Mouse (Mus musculus): ENCODE measurements around the gene Gper1.

Gene Gper1

GRCm38 (mm10) chr5:139411665-139412314, 11.2 kb upstream of the Gper1 start:
- DNase-seq (ENCODE audit: low read depth), result no peak

- no peak for DNase-seq (ENCODE audit: low read depth)
These were observed 9.4 kb upstream of the Gper1 start for GRCm38 (mm10) chr5:139413545-139413944.

- DNase-seq (ENCODE audit: low read depth), result no peak
These were observed 8.0 kb upstream of the Gper1 start for GRCm38 (mm10) chr5:139415001-139415400.

- no peak for DNase-seq (ENCODE audit: low read depth)
These were observed 6.0 kb upstream of the Gper1 start for GRCm38 (mm10) chr5:139416942-139417341.

GRCm38 (mm10) chr5:139417480-139417879, 5.5 kb upstream of the Gper1 start:
- no peak for DNase-seq (ENCODE audit: low read depth)

GRCm38 (mm10) chr5:139418110-139418509, 4.8 kb upstream of the Gper1 start:
- no peak for DNase-seq (ENCODE audit: low read depth)

GRCm38 (mm10) chr5:139418633-139419032, 4.3 kb upstream of the Gper1 start:
- DNase-seq (ENCODE audit: low read depth), result no peak

- DNase-seq (ENCODE audit: low read depth), result no peak
These were observed 2.2 kb downstream of the Gper1 start for GRCm38 (mm10) chr5:139425198-139425597.

GRCm38 (mm10) chr5:139427001-139427400, 4.0 kb downstream of the Gper1 start:
- DNase-seq (ENCODE audit: low read depth), result no peak

- no peak for DNase-seq (ENCODE audit: low read depth)
These were observed 5.0 kb downstream of the Gper1 start for GRCm38 (mm10) chr5:139427989-139428388.

GRCm38 (mm10) chr5:139429818-139430341, 6.9 kb downstream of the Gper1 start:
- no peak for DNase-seq (ENCODE audit: low read depth)

GRCm38 (mm10) chr5:139432333-139432732, 9.4 kb downstream of the Gper1 start:
- DNase-seq (ENCODE audit: low read depth), result no peak

- DNase-seq (ENCODE audit: low read depth), result no peak
These were observed 10.0 kb downstream of the Gper1 start for GRCm38 (mm10) chr5:139432747-139433508.

- no peak for DNase-seq (ENCODE audit: low read depth)
These were observed 11.1 kb downstream of the Gper1 start for GRCm38 (mm10) chr5:139433842-139434568.

- no peak for DNase-seq (ENCODE audit: low read depth)
These were observed 12.0 kb downstream of the Gper1 start for GRCm38 (mm10) chr5:139434940-139435339.

GRCm38 (mm10) chr5:139437769-139438168, 14.8 kb downstream of the Gper1 start:
- no peak for DNase-seq (ENCODE audit: low read depth)

- no peak for DNase-seq (ENCODE audit: low read depth)
These were observed 15.5 kb downstream of the Gper1 start for GRCm38 (mm10) chr5:139438440-139438839.

- DNase-seq (ENCODE audit: low read depth), result no peak
These were observed 17.5 kb downstream of the Gper1 start for GRCm38 (mm10) chr5:139440451-139440850.

GRCm38 (mm10) chr5:139440926-139441725, 18.2 kb downstream of the Gper1 start:
- DNase-seq (ENCODE audit: low read depth), result no peak

- DNase-seq (ENCODE audit: low read depth), result no peak
These were observed 18.7 kb downstream of the Gper1 start for GRCm38 (mm10) chr5:139441726-139442018.

GRCm38 (mm10) chr5:139442428-139442827, 19.5 kb downstream of the Gper1 start:
- no peak for DNase-seq (ENCODE audit: low read depth)

- no peak for DNase-seq (ENCODE audit: low read depth)
These were observed 20.0 kb downstream of the Gper1 start for GRCm38 (mm10) chr5:139442962-139443361.

Measured in naive thymus-derived CD4-positive, alpha-beta T cell, adult 2 months (primary cell).